Mouse (Mus musculus): Measurements from ENCODE around the gene Ccpg1. TPM values are rescaled to one million over a fixed set of nuclear protein-coding genes. Genes with fewer than 3 reads are reported as not detected.

Ccpg1 gene
- polyA plus RNA-seq, 1 experiment from 2014 or later, result 28.8 TPM

DNA sequence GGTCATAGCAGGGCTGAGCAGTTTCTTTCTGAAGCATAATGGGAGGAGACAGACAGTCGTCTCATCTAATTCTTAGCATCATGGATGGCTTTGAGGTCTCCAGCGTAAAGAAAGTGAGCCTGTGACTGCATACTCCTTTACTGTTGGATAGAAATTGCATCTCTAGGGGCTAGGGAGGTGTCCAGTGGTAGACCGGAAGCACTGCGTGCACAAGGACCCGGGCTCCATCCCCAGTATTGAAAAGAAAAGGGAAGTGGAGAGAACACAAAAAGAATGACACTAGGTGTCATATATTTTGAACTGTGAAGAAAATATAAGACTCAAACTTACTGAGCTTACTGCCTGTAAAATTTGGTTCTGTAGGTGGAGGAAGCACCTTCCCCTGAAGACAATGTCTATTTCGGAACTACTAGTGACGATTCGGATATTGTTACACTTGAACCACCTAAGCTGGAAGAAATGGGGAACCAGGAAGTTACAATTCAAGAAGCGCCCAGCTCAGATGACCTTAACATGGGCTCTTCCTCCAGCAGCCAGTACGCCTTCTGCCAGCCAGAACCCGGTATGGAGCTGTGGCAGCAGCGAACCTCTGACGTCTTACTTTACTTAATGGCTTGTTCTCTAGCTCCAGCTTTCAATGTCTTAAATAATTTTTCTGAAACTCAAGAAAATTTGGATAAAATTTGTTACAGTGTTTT lies 16.2 kb downstream of the Ccpg1 start:
- H3K9ac ChIP-seq (ENCODE audit: low read length), result no peak overlapping the region
- ATAC-seq (ENCODE audit: insufficient read depth, low FRiP score, low TSS enrichment) (no peak), DNase-seq (ENCODE audit: low spot score) (no peak)
- H3K4me1 ChIP-seq (ENCODE audit: control insufficient read depth, insufficient read depth, low read length), result no peaks in the 10 kb centered on the region
- no peaks in the 10 kb centered on the region for H3K9me3 ChIP-seq (ENCODE audit: control insufficient read depth, low read length)
- no peak overlapping the region for H3K4me3 ChIP-seq (ENCODE audit: low read depth, low read length)
- WGBS, result 90% methylated on average over 13 of the region's 13 CpGs
- no peaks in the 10 kb centered on the region for H3K36me3 ChIP-seq (ENCODE audit: control insufficient read depth, insufficient read depth, low read length)
- H3K27me3 ChIP-seq (ENCODE audit: control insufficient read depth, insufficient read depth, low read length), result no peaks in the 10 kb centered on the region
- H3K27ac ChIP-seq (ENCODE audit: low read depth, low read length), result no peak overlapping the region
- H3K4me2 ChIP-seq (ENCODE audit: low read depth), result no peak overlapping the region

DNA sequence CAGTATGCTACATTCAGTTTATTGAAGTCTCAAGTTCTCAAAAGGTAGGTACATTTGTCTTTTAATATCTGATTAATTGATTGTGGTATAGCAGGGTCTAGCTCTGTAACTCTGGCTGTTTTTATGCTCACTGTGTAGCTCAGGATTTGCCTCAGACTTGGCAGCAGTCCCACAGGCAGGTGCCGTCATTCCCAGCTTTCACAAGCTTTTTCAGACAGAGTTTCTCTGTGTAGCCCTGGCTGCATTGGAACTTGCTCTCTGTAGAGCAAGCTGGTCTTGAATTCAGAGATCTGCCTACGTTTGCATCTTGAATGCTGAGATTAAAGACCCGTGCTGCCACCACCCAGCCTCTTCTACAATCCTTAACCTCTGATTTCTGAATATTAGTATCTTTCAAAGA lies 16.9 kb downstream of the Ccpg1 start:
- H3K9me3 ChIP-seq (ENCODE audit: control insufficient read depth, low read length), result no peaks in the 10 kb centered on the region
- WGBS, result 74% methylated on average over 3 of the region's 3 CpGs
- no peaks in the 10 kb centered on the region for H3K36me3 ChIP-seq (ENCODE audit: control insufficient read depth, insufficient read depth, low read length)
- no peak overlapping the region for H3K9ac ChIP-seq (ENCODE audit: low read length)
- H3K27me3 ChIP-seq (ENCODE audit: control insufficient read depth, insufficient read depth, low read length), result no peaks in the 10 kb centered on the region
- no peak for DNase-seq (ENCODE audit: low spot score)
- H3K27ac ChIP-seq (ENCODE audit: low read depth, low read length), result no peak overlapping the region
- no peaks in the 10 kb centered on the region for H3K4me1 ChIP-seq (ENCODE audit: control insufficient read depth, insufficient read depth, low read length)
- ATAC-seq (ENCODE audit: insufficient read depth, low FRiP score, low TSS enrichment), result no peak
- no peak overlapping the region for H3K4me2 ChIP-seq (ENCODE audit: low read depth)
- no peak overlapping the region for H3K4me3 ChIP-seq (ENCODE audit: low read depth, low read length)

DNA sequence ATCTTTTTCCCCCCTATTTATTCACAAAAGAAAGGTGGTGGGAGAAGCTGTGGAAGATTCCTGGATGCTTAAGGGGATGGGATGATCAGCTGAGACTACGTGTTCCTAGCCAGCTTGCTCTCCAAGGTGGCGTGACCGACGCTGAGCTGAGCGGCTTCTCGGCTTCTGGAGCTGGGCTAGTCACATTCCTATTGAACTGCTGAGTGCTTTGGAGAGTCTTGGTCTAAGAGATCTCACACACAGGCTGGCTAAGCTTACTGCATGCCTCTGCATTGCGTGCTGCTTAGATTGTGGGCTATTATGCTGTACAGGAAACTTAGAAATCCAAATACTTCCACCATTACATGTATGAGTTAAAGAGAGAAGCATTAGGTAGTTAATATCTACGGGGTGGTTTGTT lies 18.8 kb downstream of the Ccpg1 start:
- Histone ChIP-seq H3K9me3 (ENCODE audit: control insufficient read depth, low read length) (no peaks in the 10 kb centered on the region), H3K9ac (ENCODE audit: low read length) (no peak overlapping the region), H3K36me3 (ENCODE audit: control insufficient read depth, insufficient read depth, low read length) (no peaks in the 10 kb centered on the region), H3K4me2 (ENCODE audit: low read depth) (no peak overlapping the region), H3K4me3 (ENCODE audit: low read depth, low read length) (no peak overlapping the region), H3K27me3 (ENCODE audit: control insufficient read depth, insufficient read depth, low read length) (no peaks in the 10 kb centered on the region), H3K4me1 (ENCODE audit: control insufficient read depth, insufficient read depth, low read length) (no peaks in the 10 kb centered on the region), H3K27ac (ENCODE audit: low read depth, low read length) (no peak overlapping the region)
- WGBS, result 86% methylated on average over 8 of the region's 8 CpGs
- ATAC-seq (ENCODE audit: insufficient read depth, low FRiP score, low TSS enrichment) (no peak), DNase-seq (ENCODE audit: low spot score) (no peak)

DNA sequence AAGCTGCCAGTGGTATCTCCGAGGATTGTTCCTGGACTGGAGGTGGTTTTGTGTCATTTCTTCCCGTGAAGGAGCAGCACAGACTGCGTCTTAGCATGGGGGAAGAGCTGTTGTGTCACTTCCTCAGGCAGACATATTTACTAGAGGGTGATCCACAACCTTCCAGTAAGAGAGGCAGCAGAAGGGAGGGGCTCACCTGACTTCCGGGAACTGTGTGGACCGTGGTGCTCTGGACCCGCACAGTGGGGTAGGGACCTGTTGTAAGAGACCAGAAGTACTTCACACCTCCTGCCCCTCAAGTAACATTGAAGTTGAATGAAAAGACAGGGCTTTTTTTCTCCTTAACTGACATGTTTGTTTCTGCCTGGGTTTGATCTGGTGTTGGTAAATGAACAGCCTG lies 19.9 kb downstream of the Ccpg1 start:
- H3K36me3 ChIP-seq (ENCODE audit: control insufficient read depth, insufficient read depth, low read length), result no peaks in the 10 kb centered on the region
- H3K27ac ChIP-seq (ENCODE audit: low read depth, low read length), result no peak overlapping the region
- no peak overlapping the region for H3K4me3 ChIP-seq (ENCODE audit: low read depth, low read length)
- DNase-seq (ENCODE audit: low spot score) (no peak), ATAC-seq (ENCODE audit: insufficient read depth, low FRiP score, low TSS enrichment) (no peak)
- no peaks in the 10 kb centered on the region for H3K9me3 ChIP-seq (ENCODE audit: control insufficient read depth, low read length)
- 88% methylated on average over 6 of the region's 6 CpGs for whole genome bisulfite sequencing
- H3K27me3 ChIP-seq (ENCODE audit: control insufficient read depth, insufficient read depth, low read length), result no peaks in the 10 kb centered on the region
- H3K4me1 ChIP-seq (ENCODE audit: control insufficient read depth, insufficient read depth, low read length), result no peaks in the 10 kb centered on the region
- H3K4me2 ChIP-seq (ENCODE audit: low read depth), result no peak overlapping the region
- H3K9ac ChIP-seq (ENCODE audit: low read length), result no peak overlapping the region

DNA sequence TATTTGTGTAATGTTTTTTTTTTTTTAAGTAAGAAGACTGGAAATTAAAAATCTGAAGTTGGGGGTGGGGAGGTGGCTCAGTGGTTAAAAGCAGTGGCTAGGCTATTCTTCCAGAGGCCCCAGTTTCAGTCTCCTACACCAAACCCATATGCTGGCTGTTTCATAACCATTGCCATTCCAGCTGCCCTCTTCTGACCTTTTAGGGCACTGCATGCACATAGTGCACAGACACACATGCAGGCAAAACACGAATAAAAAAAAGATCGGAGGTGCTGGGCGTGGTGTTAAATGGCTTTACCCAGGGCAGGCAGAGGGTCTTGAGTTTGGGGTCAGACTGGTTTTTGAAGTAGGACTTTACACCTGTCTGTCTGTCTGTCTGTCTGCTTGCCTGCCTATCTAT lies 20.9 kb downstream of the Ccpg1 start:
- DNase-seq (ENCODE audit: low spot score), result no peak
- H3K36me3 ChIP-seq (ENCODE audit: control insufficient read depth, insufficient read depth, low read length), result no peaks in the 10 kb centered on the region
- no peak overlapping the region for H3K9ac ChIP-seq (ENCODE audit: low read length)
- no peak for ATAC-seq (ENCODE audit: insufficient read depth, low FRiP score, low TSS enrichment)
- H3K9me3 ChIP-seq (ENCODE audit: control insufficient read depth, low read length), result no peaks in the 10 kb centered on the region
- H3K4me3 ChIP-seq (ENCODE audit: low read depth, low read length), result no peak overlapping the region
- no peak overlapping the region for H3K27ac ChIP-seq (ENCODE audit: low read depth, low read length)
- H3K4me1 ChIP-seq (ENCODE audit: control insufficient read depth, insufficient read depth, low read length), result no peaks in the 10 kb centered on the region
- no peaks in the 10 kb centered on the region for H3K27me3 ChIP-seq (ENCODE audit: control insufficient read depth, insufficient read depth, low read length)
- WGBS, result 93% methylated on average over 3 of the region's 3 CpGs
- no peak overlapping the region for H3K4me2 ChIP-seq (ENCODE audit: low read depth)

DNA sequence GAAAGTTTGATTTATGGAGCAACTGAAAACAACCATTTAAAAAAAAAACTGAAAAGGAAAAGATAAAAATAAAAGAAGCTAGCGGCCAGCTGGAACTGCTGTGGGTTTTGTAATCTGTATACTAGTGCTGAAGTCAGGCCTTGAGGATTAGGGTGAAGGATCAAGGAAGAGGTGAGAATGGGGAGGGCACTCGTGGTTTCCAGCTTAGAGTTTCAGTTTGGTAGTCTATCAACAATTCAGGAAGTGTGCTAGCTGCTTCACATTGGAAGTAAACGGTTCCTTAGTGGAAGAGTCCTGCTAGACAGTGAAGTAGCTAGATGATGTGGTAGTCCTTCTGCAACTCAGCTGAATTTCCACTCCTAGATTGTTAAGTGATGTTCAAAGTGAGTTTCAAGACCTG lies 23.2 kb downstream of the Ccpg1 start:
- H3K36me3 ChIP-seq (ENCODE audit: control insufficient read depth, insufficient read depth, low read length), result no peaks in the 10 kb centered on the region
- 79% methylated on average over 3 of the region's 3 CpGs for WGBS

DNA sequence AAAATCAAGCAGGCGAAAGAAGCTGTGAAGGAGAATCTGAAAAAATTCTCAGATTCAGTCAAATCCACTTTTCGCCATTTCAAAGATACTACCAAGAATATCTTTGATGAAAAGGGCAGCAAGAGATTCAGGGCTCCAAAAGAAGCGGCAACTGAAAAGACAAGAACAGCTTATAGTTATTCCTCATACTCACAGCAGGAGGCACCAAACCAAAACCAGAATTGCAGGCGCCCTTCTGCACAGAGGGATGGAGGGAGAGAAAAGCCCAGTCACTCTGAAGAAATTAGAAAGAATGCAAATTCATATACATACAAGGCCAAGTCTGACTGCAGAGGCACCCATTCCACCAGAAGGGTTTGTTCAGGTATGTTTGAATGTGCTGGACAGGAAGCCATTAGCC lies 27.4 kb downstream of the Ccpg1 start:
- DNase-seq (ENCODE audit: low spot score), result no peak
- WGBS, result 85% methylated on average over 4 of the region's 4 CpGs
- H3K27me3 ChIP-seq (ENCODE audit: control insufficient read depth, insufficient read depth, low read length), result no peaks in the 10 kb centered on the region
- H3K36me3 ChIP-seq (ENCODE audit: control insufficient read depth, insufficient read depth, low read length), result no peaks in the 10 kb centered on the region
- H3K27ac ChIP-seq (ENCODE audit: low read depth, low read length), result no peak overlapping the region
- H3K9me3 ChIP-seq (ENCODE audit: control insufficient read depth, low read length), result no peaks in the 10 kb centered on the region
- H3K4me3 ChIP-seq (ENCODE audit: low read depth, low read length), result no peak overlapping the region
- H3K4me1 ChIP-seq (ENCODE audit: control insufficient read depth, insufficient read depth, low read length), result no peaks in the 10 kb centered on the region
- no peak overlapping the region for H3K4me2 ChIP-seq (ENCODE audit: low read depth)
- no peak for ATAC-seq (ENCODE audit: insufficient read depth, low FRiP score, low TSS enrichment)
- H3K9ac ChIP-seq (ENCODE audit: low read length), result no peak overlapping the region

More for the DNA sequence above, 23.2 kb downstream of the Ccpg1 start:
- ATAC-seq (ENCODE audit: insufficient read depth, low FRiP score, low TSS enrichment) (no peak), DNase-seq (ENCODE audit: low spot score) (no peak)
- Histone ChIP-seq H3K4me1 (ENCODE audit: control insufficient read depth, insufficient read depth, low read length) (no peaks in the 10 kb centered on the region), H3K9me3 (ENCODE audit: control insufficient read depth, low read length) (no peaks in the 10 kb centered on the region), H3K4me3 (ENCODE audit: low read depth, low read length) (no peak overlapping the region), H3K27ac (ENCODE audit: low read depth, low read length) (no peak overlapping the region), H3K4me2 (ENCODE audit: low read depth) (no peak overlapping the region), H3K9ac (ENCODE audit: low read length) (no peak overlapping the region), H3K27me3 (ENCODE audit: control insufficient read depth, insufficient read depth, low read length) (no peaks in the 10 kb centered on the region)

DNA sequence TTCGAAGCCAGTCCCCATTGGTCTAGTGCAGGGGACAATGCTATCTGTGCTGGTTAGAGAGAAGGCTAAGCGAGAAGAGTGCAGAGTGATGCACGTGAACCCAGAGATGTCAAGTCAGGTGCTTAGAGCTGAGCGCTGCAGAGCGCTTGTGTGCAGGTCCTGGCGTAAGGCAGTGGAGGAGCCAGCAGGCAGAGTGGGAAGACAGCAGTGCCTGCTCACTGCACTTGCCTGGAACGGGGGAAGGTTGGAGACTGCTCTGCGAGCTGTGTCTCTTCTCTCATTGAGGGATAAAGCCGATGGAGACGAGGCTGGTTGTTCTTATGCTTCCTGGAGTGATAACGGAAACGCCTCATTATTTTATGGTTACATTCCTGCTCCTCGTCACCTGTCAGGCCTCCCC lies 29.5 kb downstream of the Ccpg1 start:
- H3K4me2 ChIP-seq (ENCODE audit: low read depth), result no peak overlapping the region
- no peaks in the 10 kb centered on the region for H3K27me3 ChIP-seq (ENCODE audit: control insufficient read depth, insufficient read depth, low read length)
- ATAC-seq (ENCODE audit: insufficient read depth, low FRiP score, low TSS enrichment) (no peak), DNase-seq (ENCODE audit: low spot score) (no peak)
- no peak overlapping the region for H3K9ac ChIP-seq (ENCODE audit: low read length)
- no peaks in the 10 kb centered on the region for H3K36me3 ChIP-seq (ENCODE audit: control insufficient read depth, insufficient read depth, low read length)
- 94% methylated on average over 13 of the region's 13 CpGs for WGBS
- no peaks in the 10 kb centered on the region for H3K4me1 ChIP-seq (ENCODE audit: control insufficient read depth, insufficient read depth, low read length)
- no peak overlapping the region for H3K27ac ChIP-seq (ENCODE audit: low read depth, low read length)
- H3K9me3 ChIP-seq (ENCODE audit: control insufficient read depth, low read length), result no peaks in the 10 kb centered on the region
- no peak overlapping the region for H3K4me3 ChIP-seq (ENCODE audit: low read depth, low read length)

DNA sequence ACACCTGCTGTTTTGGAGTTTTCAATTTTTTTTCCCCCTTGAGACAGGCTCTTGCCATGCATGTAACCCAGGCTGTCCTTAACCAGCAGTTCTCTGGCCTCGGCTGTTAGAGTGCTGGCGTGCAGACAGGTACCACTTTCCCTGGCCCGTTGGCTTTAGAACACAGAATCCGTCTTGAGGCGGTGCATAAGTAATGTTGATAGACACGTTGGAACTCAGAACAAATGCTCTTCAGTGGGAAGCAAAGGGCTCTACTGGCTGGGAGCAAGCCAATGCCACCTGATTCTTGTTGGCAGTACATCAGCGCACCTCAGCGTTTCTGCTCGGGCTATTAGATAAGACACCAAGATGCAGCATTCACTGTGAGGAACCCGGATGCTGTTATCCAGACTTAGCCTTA lies 34.6 kb downstream of the Ccpg1 start:
- no peaks in the 10 kb centered on the region for H3K36me3 ChIP-seq (ENCODE audit: control insufficient read depth, insufficient read depth, low read length)
- no peak overlapping the region for H3K27ac ChIP-seq (ENCODE audit: low read depth, low read length)
- no peak overlapping the region for H3K4me2 ChIP-seq (ENCODE audit: low read depth)
- H3K9ac ChIP-seq (ENCODE audit: low read length), result no peak overlapping the region
- H3K4me3 ChIP-seq (ENCODE audit: low read depth, low read length), result no peak overlapping the region
- no peaks in the 10 kb centered on the region for H3K4me1 ChIP-seq (ENCODE audit: control insufficient read depth, insufficient read depth, low read length)
- H3K9me3 ChIP-seq (ENCODE audit: control insufficient read depth, low read length), result no peaks in the 10 kb centered on the region
- DNase-seq (ENCODE audit: low spot score), result no peak
- no peaks in the 10 kb centered on the region for H3K27me3 ChIP-seq (ENCODE audit: control insufficient read depth, insufficient read depth, low read length)
- no peak for ATAC-seq (ENCODE audit: insufficient read depth, low FRiP score, low TSS enrichment)
- WGBS, result 92% methylated on average over 10 of the region's 10 CpGs

Data from neural tube, embryonic 11.5 days (tissue).